Mouse (Mus musculus): ENCODE results near the gene Rps16.

DNA sequence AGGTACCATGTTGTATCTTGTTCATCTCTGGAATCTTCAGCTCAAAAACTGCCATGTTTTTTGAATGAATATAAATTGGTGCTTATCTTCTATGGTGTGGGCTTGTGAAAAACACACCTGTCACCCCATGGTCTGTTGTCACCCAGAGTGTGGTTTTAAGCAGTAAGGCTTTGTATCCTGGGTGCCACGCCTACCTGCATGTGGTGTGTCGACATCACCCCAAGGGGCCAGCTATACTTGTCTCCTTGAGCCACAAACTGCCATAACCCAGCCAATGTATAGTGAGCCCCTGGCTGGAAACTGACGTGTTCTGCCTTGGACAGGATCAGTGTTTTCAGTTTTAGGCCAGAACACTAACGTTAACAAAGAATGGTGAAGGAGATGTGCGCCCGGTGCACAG is 33.7 kb downstream of the Rps16 start:
- TF ChIP-seq CTCF (IDR thresholded peaks at IDR 0.05; ENCODE audit: low read depth, low read length): no peak
- TF ChIP-seq POLR2AphosphoS5 (IDR thresholded peaks at IDR 0.05; ENCODE audit: insufficient replicate concordance, low read depth, low read length): no peak
- no peak for TF ChIP-seq TAL1 (conservative IDR thresholded peaks at IDR 0.05; ENCODE audit: low read depth, low read length)
- TF ChIP-seq GATA1 (IDR thresholded peaks at IDR 0.05; ENCODE audit: borderline replicate concordance, low read length): no peak
- TF ChIP-seq GATA2 (IDR thresholded peaks at IDR 0.05; ENCODE audit: borderline replicate concordance, low read depth, low read length): no peak

Measured in G1E (cell line).